Mouse (Mus musculus) limb, embryonic 10.5 days (tissue): ENCODE results near the gene Dctn2. TPM values are rescaled to one million over a fixed set of nuclear protein-coding genes. Genes with fewer than 3 reads are reported as not detected.

Experiments used
- DNase-seq: peaks from one replicate; pipeline ENCODE4 v3.0.0-alpha.2; 2017; ENCODE audit warnings: low spot score
- H3K27ac ChIP-seq: fragments of 300-500 bp; sonication (generic); 2 replicates; pipeline ENCODE4 v1.5.1; 2016; ENCODE audit warnings: mild to moderate bottlenecking
- H3K27me3 ChIP-seq: fragments of 300-500 bp; sonication (generic); 2 replicates; pipeline ENCODE4 v1.6.1; 2016; ENCODE audit warnings: low read depth, mild to moderate bottlenecking; ENCODE audit not compliant: poor library complexity, severe bottlenecking
- H3K36me3 ChIP-seq: fragments of 300-500 bp; sonication (generic); 2 replicates; pipeline ENCODE4 v1.6.1; 2016; ENCODE audit warnings: mild to moderate bottlenecking, moderate library complexity
- H3K4me1 ChIP-seq: fragments of 300-500 bp; sonication (generic); 2 replicates; pipeline ENCODE4 v1.6.1; 2016
- H3K4me3 ChIP-seq: fragments of 300-500 bp; sonication (generic); 2 replicates; pipeline ENCODE4 v1.5.1; 2016; ENCODE audit warnings: mild to moderate bottlenecking, moderate library complexity
- H3K9me3 ChIP-seq: fragments of 300-500 bp; sonication (generic); replicated peaks from 2 replicates; pipeline ENCODE4 v1.6.1; 2016; ENCODE audit warnings: mild to moderate bottlenecking
- WGBS: fragments of 180-500 bp; shearing (Covaris S2); methylation state at CpG from one replicate; pipeline ENCODE4 v1.1.7; 2016; 5-methylcytosine and 5-hydroxymethylcytosine counted together
- polyA plus RNA-seq: library from polyadenylated mRNA; unstranded; fragments of >200 nt; fragmentation: Nextera tagmentation; extraction: Ambion mirVana; gene quantifications from 2 replicates; pipeline ENCODE4 v1.2.1, GENCODE M21; 2016

The Dctn2 gene
- polyA plus RNA-seq, 1 experiment from 2014 or later: 194 TPM

DNA sequence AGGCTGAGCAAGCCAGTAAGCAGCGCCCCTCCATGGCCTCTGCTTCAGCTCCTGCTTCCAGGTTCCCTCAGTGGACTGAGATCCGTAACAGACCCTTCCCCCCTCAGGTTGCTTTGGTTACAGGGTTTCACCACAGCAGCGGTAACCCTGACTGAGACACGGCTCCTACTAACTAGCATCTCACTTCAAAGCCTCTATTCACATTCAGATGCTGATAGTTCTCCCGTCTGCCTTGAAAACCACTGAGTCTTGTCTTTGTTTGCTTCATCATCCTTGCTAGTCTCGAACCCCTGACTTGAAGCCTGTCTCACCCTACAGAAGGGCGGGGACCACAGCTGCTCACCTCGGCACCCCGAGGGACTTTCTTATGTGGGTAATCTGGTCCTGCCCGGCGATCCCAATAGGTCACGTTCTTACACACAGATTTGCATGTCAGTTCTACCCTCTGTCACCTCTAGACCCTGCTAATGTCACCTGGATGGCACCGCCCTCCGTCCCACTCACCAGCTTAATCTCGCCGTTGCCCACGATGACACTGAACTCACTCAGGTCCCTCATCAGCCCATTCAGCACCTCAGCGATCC, 27.8 kb upstream of the Dctn2 start:
- Histone ChIP-seq H3K9me3 (no peaks in the 10 kb centered on the region), H3K4me3 (no peak overlapping the region), H3K36me3 (no peaks in the 10 kb centered on the region), H3K27me3 (peaks cover 19% of the 10 kb centered on the region; the same call in 1 of the 2 replicates), H3K27ac (no peak overlapping the region), H3K4me1 (peaks cover 32% of the 10 kb centered on the region)
- 65% methylated on average over 18 of the region's 18 CpGs for WGBS
- DNase-seq: no peak

DNA sequence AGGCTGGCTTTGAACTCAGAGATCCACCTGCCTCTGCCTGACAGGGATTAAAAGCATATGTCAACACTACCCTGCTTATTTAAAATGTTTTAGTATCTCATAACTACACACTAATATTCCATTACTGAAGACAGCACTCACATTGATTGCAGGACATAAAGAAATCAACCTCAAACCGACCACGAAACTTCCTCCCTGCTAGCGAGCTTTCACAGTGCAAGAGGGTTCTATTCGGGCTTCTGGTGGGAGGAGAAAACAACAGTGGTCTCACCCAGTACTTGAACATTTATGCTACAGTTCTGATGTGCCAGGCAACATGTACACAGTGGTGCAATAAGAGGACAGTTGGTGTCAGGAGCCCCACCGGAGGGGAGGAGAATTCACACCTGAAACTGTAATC, 15.4 kb upstream of the Dctn2 start:
- H3K36me3 ChIP-seq: no peaks in the 10 kb centered on the region
- H3K27me3 ChIP-seq: no peaks in the 10 kb centered on the region
- no peak for DNase-seq
- H3K4me1 ChIP-seq: peaks cover under 1% of the 10 kb centered on the region; the same call in 1 of the 2 replicates
- WGBS: 86% methylated on average over 5 of the region's 5 CpGs
- H3K9me3 ChIP-seq: no peaks in the 10 kb centered on the region
- no peak overlapping the region for H3K27ac ChIP-seq
- no peak overlapping the region for H3K4me3 ChIP-seq

DNA sequence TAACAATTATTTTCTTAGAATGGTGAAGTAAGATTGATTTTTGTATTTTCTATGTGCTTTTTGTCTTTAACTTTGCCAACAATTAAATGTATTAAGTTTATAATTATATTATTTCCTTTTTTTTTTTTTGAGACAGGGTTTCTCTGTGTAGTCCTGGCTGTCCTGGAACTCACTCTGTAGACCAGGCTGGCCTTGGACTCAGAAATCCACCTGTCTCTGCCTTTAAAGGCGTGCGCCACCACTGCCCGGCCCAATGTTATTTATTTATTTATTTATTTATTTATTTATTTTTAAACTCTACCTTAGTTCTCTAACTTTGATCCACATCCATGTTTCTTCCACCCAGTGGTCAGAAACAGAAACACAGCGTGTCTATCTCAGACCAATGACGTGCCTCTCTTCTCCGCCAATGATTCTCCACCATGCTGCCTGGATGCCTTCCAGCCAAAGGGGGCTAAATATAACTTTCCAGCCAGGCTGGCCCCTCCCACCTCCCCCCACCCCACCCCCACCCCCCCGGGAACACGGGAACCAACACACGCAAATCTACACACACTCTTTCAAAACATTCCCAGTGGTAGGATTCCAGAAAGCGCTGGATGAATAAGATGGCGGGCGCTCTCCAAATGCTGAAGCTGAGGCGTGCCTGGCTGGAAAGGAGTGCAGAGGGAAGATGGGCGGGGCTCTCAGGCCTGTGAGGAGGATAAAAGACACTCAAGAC, 10.4 kb upstream of the Dctn2 start:
- 22% methylated on average over 14 of the region's 14 CpGs for WGBS
- Histone ChIP-seq H3K4me1 (peaks cover 7% of the 10 kb centered on the region), H3K4me3 (no peak overlapping the region; the same call in 1 of the 2 replicates), H3K27me3 (peaks cover 1% of the 10 kb centered on the region; the same call in 1 of the 2 replicates), H3K9me3 (no peaks in the 10 kb centered on the region), H3K36me3 (no peaks in the 10 kb centered on the region), H3K27ac (no peak overlapping the region)
- DNase-seq: peak; percentile 84

DNA sequence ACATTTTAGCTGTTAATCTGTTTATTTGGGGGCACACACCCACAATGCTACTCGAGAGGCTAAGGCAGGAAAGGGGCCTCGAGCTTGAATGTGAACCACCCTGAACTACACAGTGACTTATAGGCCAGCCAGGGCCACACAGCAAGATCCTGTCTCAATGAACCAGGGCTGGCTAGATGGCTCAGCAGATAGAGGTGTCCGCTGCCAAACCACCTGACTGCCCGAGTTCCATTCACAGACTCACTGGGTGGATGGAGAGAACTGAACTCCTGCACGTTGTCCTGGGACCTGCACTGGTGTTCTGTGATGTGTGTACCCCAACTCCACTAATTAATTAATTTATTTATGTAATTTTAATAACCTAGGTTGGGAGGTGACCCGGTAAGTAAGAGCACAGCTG, 8.4 kb upstream of the Dctn2 start:
- peaks cover 14% of the 10 kb centered on the region for H3K4me1 ChIP-seq
- no peaks in the 10 kb centered on the region for H3K36me3 ChIP-seq
- no peak overlapping the region for H3K27ac ChIP-seq
- H3K27me3 ChIP-seq: peaks cover 21% of the 10 kb centered on the region
- H3K9me3 ChIP-seq: no peaks in the 10 kb centered on the region
- no peak overlapping the region for H3K4me3 ChIP-seq
- no peak for DNase-seq
- 81% methylated on average over 6 of the region's 6 CpGs for WGBS

DNA sequence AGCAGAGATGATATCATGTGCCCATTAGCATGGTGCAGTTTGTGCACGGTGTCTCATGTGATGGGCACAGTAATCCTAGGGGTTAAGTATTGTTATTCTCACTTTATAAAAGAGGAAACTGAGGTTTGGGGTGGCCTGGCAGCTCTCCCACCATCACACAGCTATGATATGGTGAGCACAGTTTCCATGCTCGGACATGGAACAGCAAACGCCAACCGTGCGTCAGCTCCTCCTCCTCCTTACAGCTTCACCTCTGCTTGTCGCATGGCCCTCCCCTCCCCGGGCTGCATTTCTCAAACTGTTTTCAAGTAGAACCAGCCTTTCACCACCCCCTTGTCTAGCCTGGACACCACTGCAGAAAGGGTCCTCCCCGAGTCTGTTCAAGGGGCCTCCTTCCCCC, 7.7 kb upstream of the Dctn2 start:
- no peak overlapping the region for H3K4me3 ChIP-seq
- no peak overlapping the region for H3K27ac ChIP-seq
- H3K4me1 ChIP-seq: peaks cover 19% of the 10 kb centered on the region
- no peaks in the 10 kb centered on the region for H3K9me3 ChIP-seq
- H3K27me3 ChIP-seq: peaks cover 28% of the 10 kb centered on the region
- WGBS: 82% methylated on average over 8 of the region's 8 CpGs
- no peaks in the 10 kb centered on the region for H3K36me3 ChIP-seq
- no peak for DNase-seq

DNA sequence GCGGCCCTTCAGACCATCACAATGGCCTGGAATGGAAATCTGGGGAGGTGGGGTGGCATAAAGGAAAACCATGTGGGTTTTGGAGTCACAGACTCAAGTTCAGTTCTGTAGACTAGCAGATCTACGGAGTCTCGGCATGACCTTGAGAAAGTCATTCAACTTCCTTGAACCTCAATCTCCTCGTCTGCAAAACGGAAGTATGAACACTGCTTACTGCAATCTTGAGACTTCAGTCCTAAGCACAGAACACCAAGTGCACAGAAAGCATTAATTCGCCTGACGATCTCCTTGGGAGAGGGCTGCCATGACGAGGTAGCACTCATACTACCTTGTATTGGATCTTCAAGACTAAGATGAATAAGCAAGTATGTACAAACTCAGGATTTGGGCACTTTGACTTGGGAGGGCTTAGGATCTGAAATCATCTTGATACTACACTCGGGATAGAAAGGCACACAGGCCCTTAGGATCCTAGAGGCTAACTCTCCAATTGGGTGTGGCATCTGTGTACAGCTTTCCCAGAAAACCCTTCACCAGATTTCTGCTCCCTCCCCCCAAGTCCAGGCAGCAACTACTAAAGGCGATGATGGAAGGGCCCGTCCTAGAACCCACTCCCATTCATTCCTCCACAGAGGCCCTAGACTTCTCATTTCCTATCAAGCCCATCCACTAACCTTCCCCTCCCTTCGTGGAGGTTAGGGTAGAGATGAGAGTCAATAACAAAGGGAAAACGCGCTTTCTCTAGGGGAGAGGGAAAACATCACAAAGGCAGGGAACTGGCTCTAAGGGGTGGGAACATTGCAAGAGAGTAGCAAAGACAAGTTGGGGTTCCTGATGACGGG, 4.2 kb upstream of the Dctn2 start:
- no peaks in the 10 kb centered on the region for H3K9me3 ChIP-seq
- peaks cover 44% of the 10 kb centered on the region for H3K27me3 ChIP-seq
- peaks cover 20% of the 10 kb centered on the region for H3K4me1 ChIP-seq
- 69% methylated on average over 15 of the region's 15 CpGs for WGBS
- DNase-seq: no peak
- H3K4me3 ChIP-seq: peak overlapping the region; percentile 63
- H3K27ac ChIP-seq: 0 out of 2 replicates have a peak overlapping the region, but pooled peaks have one; percentile 36
- no peaks in the 10 kb centered on the region for H3K36me3 ChIP-seq

DNA sequence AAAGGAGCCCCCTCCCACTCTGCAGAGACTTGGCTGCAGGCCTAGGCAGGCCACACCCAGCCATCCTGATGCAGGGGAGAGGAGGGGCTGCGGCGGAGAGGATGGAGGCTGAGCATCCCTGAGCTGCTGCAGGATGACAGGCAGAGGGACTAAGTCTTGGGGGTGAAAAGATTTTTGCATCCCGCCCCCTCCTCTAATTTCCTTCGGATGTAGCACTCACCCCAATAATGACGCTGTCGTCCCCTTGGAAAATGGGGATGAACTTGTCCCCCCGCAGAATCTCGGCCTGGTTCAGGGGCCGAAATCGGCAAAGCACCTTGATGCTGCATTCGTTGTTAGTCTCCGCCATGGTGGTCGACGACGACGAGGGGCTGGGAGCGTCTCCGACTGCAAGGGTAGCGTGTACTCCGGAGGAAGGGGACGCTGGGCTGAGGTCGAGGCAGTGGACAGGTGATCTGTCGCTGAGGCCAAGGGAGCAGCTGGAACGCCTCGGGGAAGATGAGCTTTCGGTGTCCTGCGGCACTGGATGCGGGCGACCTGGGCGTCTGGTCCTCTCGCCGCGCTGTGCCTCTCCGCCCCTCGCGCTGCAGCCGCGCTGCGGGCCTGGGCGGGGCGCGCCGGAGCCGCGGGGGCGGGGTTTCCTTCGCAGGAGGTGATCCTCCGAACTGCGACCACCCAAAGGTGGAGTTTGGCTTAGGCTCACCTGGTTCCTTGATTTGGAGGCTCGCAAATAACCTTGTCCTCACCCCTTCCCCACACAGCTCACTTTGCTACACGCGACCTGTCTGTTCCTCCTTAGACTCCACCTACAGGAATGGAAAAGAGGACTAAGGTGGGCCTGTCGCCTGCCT, 3.4 kb upstream of the Dctn2 start, which contains the start of gene Kif5a:
TSS of gene Kif5a (minus strand) at position 801 of the 851 bp plus-strand sequence.
- Histone ChIP-seq H3K27me3 (peaks cover 44% of the 10 kb centered on the region), H3K9me3 (no peaks in the 10 kb centered on the region), H3K4me1 (peaks cover 29% of the 10 kb centered on the region), H3K4me3 (peak within 1 kb of the TSS; percentile 63), H3K27ac (0 out of 2 replicates have a peak within 1 kb of the TSS, but pooled peaks have one; percentile 36), H3K36me3 (0 out of 2 replicates have a peak, but pooled peaks cover 4% of the 10 kb centered on the region)
- WGBS: under 1% methylated on average over 53 of the region's 53 CpGs
- DNase-seq: peak; percentile 67

DNA sequence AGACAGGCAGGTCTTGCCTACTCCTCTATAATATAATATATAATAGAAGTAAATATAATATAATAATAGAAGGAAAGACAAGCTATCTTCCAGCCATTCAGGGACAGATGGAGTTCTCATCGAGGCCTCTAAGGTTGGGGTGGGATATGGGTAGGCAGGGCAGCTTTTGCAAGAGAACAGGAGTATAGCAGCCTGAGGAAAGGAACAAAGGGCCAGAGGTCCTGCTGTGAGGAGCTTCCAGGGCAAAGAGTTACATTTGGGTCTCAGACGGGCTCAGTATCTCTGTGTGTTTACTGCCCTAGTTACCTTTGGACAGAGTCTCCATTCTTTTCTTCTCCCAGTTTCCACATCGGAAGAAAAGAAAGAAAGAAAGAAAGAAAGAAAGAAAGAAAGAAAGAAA, 2.5 kb upstream of the Dctn2 start:
- H3K27me3 ChIP-seq: peaks cover 44% of the 10 kb centered on the region
- WGBS: 54% methylated on average over 3 of the region's 3 CpGs
- no peaks in the 10 kb centered on the region for H3K9me3 ChIP-seq
- no peak overlapping the region for H3K27ac ChIP-seq
- peaks cover 13% of the 10 kb centered on the region for H3K36me3 ChIP-seq
- H3K4me1 ChIP-seq: peaks cover 33% of the 10 kb centered on the region
- DNase-seq: no peak
- H3K4me3 ChIP-seq: no peak overlapping the region

DNA sequence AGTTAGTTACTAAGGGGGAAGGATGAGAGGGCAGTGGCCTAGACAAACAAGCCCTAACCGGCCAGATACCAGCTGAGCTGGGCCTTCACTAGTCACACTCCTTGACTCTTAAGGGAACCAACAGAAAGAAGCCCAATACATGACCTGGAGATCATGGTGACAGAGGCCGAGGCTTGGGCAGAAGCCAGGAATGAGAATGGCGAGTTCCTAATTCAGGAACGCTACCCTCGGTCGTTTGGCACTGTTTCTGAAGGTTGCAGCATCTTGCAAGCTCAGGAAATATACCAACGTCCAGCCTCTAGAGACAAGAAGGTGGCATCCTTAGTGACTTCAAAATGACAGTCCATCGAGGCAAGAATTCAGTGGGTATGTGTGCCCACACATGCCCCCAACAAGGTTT, 1.8 kb upstream of the Dctn2 start:
- peaks cover 44% of the 10 kb centered on the region for H3K27me3 ChIP-seq
- peaks cover 20% of the 10 kb centered on the region for H3K36me3 ChIP-seq
- no peak overlapping the region for H3K27ac ChIP-seq

DNA sequence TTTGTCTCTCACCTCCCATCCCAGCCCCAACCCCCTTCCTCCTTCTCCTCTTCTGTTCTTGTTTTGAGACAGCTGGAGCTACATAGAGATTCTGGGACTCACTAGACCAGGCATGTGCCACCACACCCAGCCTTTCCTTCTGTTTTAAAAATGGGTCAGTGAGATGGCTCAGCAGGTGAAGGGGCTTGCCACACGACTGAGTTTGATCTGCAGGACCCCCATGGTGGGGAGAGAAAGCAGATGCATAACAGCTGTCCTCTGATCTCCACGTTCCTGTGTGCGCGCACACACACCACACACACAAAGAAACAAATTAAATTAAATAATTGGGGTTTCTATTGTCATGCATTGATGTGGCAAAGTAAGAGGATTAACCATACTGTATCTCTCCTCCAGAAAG, 1.2 kb upstream of the Dctn2 start:
- no peak for DNase-seq
- H3K27me3 ChIP-seq: peaks cover 44% of the 10 kb centered on the region
- H3K36me3 ChIP-seq: peaks cover 26% of the 10 kb centered on the region
- peaks cover 29% of the 10 kb centered on the region for H3K4me1 ChIP-seq
- H3K9me3 ChIP-seq: no peaks in the 10 kb centered on the region
- no peak overlapping the region for H3K4me3 ChIP-seq
- 72% methylated on average over 4 of the region's 4 CpGs for WGBS
- H3K27ac ChIP-seq: no peak overlapping the region

More for the DNA sequence above, 1.8 kb upstream of the Dctn2 start:
- WGBS: 82% methylated on average over 8 of the region's 8 CpGs
- H3K4me1 ChIP-seq: peaks cover 29% of the 10 kb centered on the region
- no peak overlapping the region for H3K4me3 ChIP-seq
- no peaks in the 10 kb centered on the region for H3K9me3 ChIP-seq
- no peak for DNase-seq

DNA sequence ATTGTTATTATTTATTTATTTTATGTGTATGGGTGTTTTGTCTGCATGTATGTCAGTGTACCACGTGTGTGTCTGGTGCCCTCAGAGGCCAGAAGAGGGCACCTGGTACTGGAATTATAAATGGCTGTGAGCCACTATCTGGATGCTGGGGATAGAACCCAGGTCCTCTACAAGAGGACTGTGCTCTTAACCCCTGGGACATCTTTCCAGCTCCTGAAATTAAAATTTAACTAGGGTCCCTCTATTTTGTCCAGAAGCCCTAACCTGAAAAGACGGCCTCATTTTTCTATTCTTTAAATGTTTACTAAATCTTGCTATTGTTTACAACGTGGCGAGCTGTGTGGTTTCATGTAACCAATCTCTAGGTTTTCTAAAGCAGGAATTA, 449 bp upstream of the Dctn2 start:
- Histone ChIP-seq H3K4me3 (peak overlapping the region; percentile 87), H3K27ac (no peak overlapping the region; the same call in 1 of the 2 replicates), H3K9me3 (no peaks in the 10 kb centered on the region), H3K4me1 (peaks cover 29% of the 10 kb centered on the region), H3K27me3 (peaks cover 43% of the 10 kb centered on the region), H3K36me3 (peaks cover 34% of the 10 kb centered on the region)
- 34% methylated on average over 4 of the region's 4 CpGs for WGBS
- no peak for DNase-seq

DNA sequence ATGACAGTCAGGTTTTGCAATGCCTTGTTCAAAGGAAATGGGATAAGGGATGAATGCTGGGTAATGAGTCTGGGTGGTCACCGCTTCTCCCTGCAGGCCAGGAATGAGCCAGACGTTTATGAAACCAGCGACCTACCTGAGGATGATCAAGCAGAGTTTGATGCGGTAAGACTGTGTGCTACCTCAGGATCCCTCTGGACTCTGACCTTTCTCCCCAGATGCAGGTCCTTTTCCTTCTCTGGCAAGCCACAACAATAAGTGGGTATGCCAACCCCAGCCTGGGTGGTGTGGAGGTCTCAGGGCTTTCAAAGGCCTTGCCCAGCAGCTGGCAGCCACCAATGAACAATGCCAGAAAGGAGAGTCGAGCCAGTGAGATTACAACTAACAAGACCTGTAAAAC, 1.1 kb downstream of the Dctn2 start:
- WGBS: 77% methylated on average over 5 of the region's 5 CpGs

More for the DNA sequence above, 1.1 kb downstream of the Dctn2 start:
- Histone ChIP-seq H3K27ac (peak overlapping the region; percentile 93), H3K4me1 (peaks cover 27% of the 10 kb centered on the region), H3K27me3 (peaks cover 27% of the 10 kb centered on the region), H3K4me3 (peak overlapping the region; percentile 87), H3K36me3 (peaks cover 50% of the 10 kb centered on the region), H3K9me3 (no peaks in the 10 kb centered on the region)
- no peak for DNase-seq
